Mouse (Mus musculus): ENCODE data around the gene Srpk2. TPM values are rescaled to one million over a fixed set of nuclear protein-coding genes. Genes with fewer than 3 reads are reported as not detected.

The Srpk2 gene
- total and polyA plus RNA-seq, 3 experiments: 20.6 to 31.1 (median 23.3) TPM

- in situ Hi-C loops (cut with MboI; ENCODE audit: low pct_ligation_motif_present, low pct_unique_long_range_greater_than_20kb, low sequenced_read_pairs): loop anchor here (10.0 kb wide), 1 partner anchor 142 kb away; no protein-coding TSS in a partner anchor
- Histone ChIP-seq H3K27me3 (replicated peaks) (no peaks in the 10 kb centered on the region), H3K27ac (ENCODE audit: insufficient read depth, low read depth) (no peak overlapping the region), H3K4me1 (ENCODE audit: control insufficient read depth in 1 of 2, insufficient read depth in 2 of 2) (peaks cover 0 to 7% of the 10 kb centered on the region in 2 experiments; a peak in 1 of 4 replicates), H3K9me3 (replicated peaks; ENCODE audit: low read length) (no peaks in the 10 kb centered on the region), H3K79me2 (replicated peaks; ENCODE audit: control insufficient read depth, extremely low read depth, insufficient read depth, poor library complexity, severe bottlenecking) (peaks cover 6% of the 10 kb centered on the region; the same call in 1 of the 2 replicates), H3K36me3 (replicated peaks in 1 of 2; ENCODE audit: control insufficient read depth in 1 of 2, insufficient read depth in 1 of 2, low read length in 1 of 2) (peaks cover 0 to 7% of the 10 kb centered on the region in 2 experiments), H3K4me3 (replicated peaks in 1 of 3; ENCODE audit: low read depth in 2 of 3, low read length in 2 of 3, poor library complexity in 1 of 3) (no peak overlapping the region), H3K9ac (ENCODE audit: insufficient read depth, low read depth) (no peak overlapping the region), H3K4me2 (ENCODE audit: insufficient read depth, low read depth, poor library complexity, severe bottlenecking) (no peak overlapping the region)
- DNase-seq (ENCODE audit: extremely low read depth): no peak
- TF ChIP-seq CTCF (conservative IDR thresholded peaks at IDR 0.05 in 1 of 2, IDR thresholded peaks at IDR 0.05 in 1 of 2; ENCODE audit: low read depth in 2 of 2, low read length in 2 of 2) (peak in 1 of 2 experiments; percentile 40; a peak in 2 of 4 replicates), SMC3 (IDR thresholded peaks at IDR 0.05; ENCODE audit: low read depth, low read length) (peak; percentile 25; the same call in 1 of the 2 replicates), TCF12 (IDR thresholded peaks at IDR 0.05; ENCODE audit: low read depth, low read length) (no peak), RAD21 (IDR thresholded peaks at IDR 0.05; ENCODE audit: low read depth, low read length) (peak; percentile 46)
- dilution Hi-C loops (cut with MboI; ENCODE audit: extremely low pct_ligation_motif_present, extremely low pct_unique_long_range_greater_than_20kb, low sequenced_read_pairs): no loop called here
Measured at GRCm38 (mm10) chr5:23656590-23656989, 27.8 kb downstream of the Srpk2 start.

GRCm38 (mm10) chr5:23655030-23655429, 29.4 kb downstream of the Srpk2 start:
- H3K4me3 ChIP-seq (replicated peaks in 1 of 3; ENCODE audit: low read depth in 2 of 3, low read length in 2 of 3, poor library complexity in 1 of 3): no peak overlapping the region
- H3K36me3 ChIP-seq (replicated peaks in 1 of 2; ENCODE audit: control insufficient read depth in 1 of 2, insufficient read depth in 1 of 2, low read length in 1 of 2): peaks cover 0 to 7% of the 10 kb centered on the region in 2 experiments
- in situ Hi-C loops (cut with MboI; ENCODE audit: low pct_ligation_motif_present, low pct_unique_long_range_greater_than_20kb, low sequenced_read_pairs): loop anchor here (10.0 kb wide), 1 partner anchor 140 kb away; no protein-coding TSS in a partner anchor
- no peak for TF ChIP-seq CHD1 (IDR thresholded peaks at IDR 0.05; ENCODE audit: low read depth, low read length)
- no peak overlapping the region for H3K4me2 ChIP-seq (ENCODE audit: insufficient read depth, low read depth, poor library complexity, severe bottlenecking)
- no peak for DNase-seq (ENCODE audit: extremely low read depth)
- H3K27me3 ChIP-seq (replicated peaks): no peaks in the 10 kb centered on the region
- H3K9ac ChIP-seq (ENCODE audit: insufficient read depth, low read depth): no peak overlapping the region
- H3K27ac ChIP-seq (ENCODE audit: insufficient read depth, low read depth): no peak overlapping the region
- H3K9me3 ChIP-seq (replicated peaks; ENCODE audit: low read length): no peaks in the 10 kb centered on the region
- H3K79me2 ChIP-seq (replicated peaks; ENCODE audit: control insufficient read depth, extremely low read depth, insufficient read depth, poor library complexity, severe bottlenecking): peaks cover 9% of the 10 kb centered on the region; the same call in 1 of the 2 replicates
- peaks cover 3 to 7% of the 10 kb centered on the region in 2 experiments; a peak in 2 of 4 replicates for H3K4me1 ChIP-seq (ENCODE audit: control insufficient read depth in 1 of 2, insufficient read depth in 2 of 2)
- dilution Hi-C loops (cut with MboI; ENCODE audit: extremely low pct_ligation_motif_present, extremely low pct_unique_long_range_greater_than_20kb, low sequenced_read_pairs): no loop called here

GRCm38 (mm10) chr5:23652326-23652725, 32.1 kb downstream of the Srpk2 start:
- no peak for DNase-seq (ENCODE audit: extremely low read depth)
- H3K27ac ChIP-seq (ENCODE audit: insufficient read depth, low read depth): no peak overlapping the region
- H3K27me3 ChIP-seq (replicated peaks): no peaks in the 10 kb centered on the region
- H3K79me2 ChIP-seq (replicated peaks; ENCODE audit: control insufficient read depth, extremely low read depth, insufficient read depth, poor library complexity, severe bottlenecking): peaks cover 9% of the 10 kb centered on the region; the same call in 1 of the 2 replicates
- H3K4me1 ChIP-seq (ENCODE audit: control insufficient read depth in 1 of 2, insufficient read depth in 2 of 2): peaks cover 3 to 5% of the 10 kb centered on the region in 2 experiments; a peak in 2 of 4 replicates
- no peak overlapping the region for H3K4me3 ChIP-seq (replicated peaks in 1 of 3; ENCODE audit: low read depth in 2 of 3, low read length in 2 of 3, poor library complexity in 1 of 3)
- H3K4me2 ChIP-seq (ENCODE audit: insufficient read depth, low read depth, poor library complexity, severe bottlenecking): no peak overlapping the region
- dilution Hi-C loops (cut with MboI; ENCODE audit: extremely low pct_ligation_motif_present, extremely low pct_unique_long_range_greater_than_20kb, low sequenced_read_pairs): no loop called here
- H3K9me3 ChIP-seq (replicated peaks; ENCODE audit: low read length): no peaks in the 10 kb centered on the region
- peaks cover 0 to 9% of the 10 kb centered on the region in 2 experiments for H3K36me3 ChIP-seq (replicated peaks in 1 of 2; ENCODE audit: control insufficient read depth in 1 of 2, insufficient read depth in 1 of 2, low read length in 1 of 2)
- no peak overlapping the region for H3K9ac ChIP-seq (ENCODE audit: insufficient read depth, low read depth)
- TF ChIP-seq TBP (conservative IDR thresholded peaks at IDR 0.05; ENCODE audit: low read depth, low read length) (no peak), POLR2A (IDR thresholded peaks at IDR 0.05; ENCODE audit: low read depth, low read length) (no peak)
- in situ Hi-C loops (cut with MboI; ENCODE audit: low pct_ligation_motif_present, low pct_unique_long_range_greater_than_20kb, low sequenced_read_pairs): loop anchor here (10.0 kb wide), 1 partner anchor 138 kb away; no protein-coding TSS in a partner anchor
